Mouse (Mus musculus): ENCODE measurements around the gene Nrxn1.

The Nrxn1 gene

GRCm38 (mm10) chr17:90654506-90654905 is 438.4 kb downstream of the Nrxn1 start:
- DNase-seq = peak in 1 of 2 experiments; percentile 43

- peak; percentile 37 to 49 for DNase-seq
Measured at GRCm38 (mm10) chr17:90653347-90653746, 439.5 kb downstream of the Nrxn1 start.

- DNase-seq = no peak
Measured at GRCm38 (mm10) chr17:90650279-90650678, 442.6 kb downstream of the Nrxn1 start.

- no peak for DNase-seq
Measured at GRCm38 (mm10) chr17:90638970-90639524, 453.8 kb downstream of the Nrxn1 start.

GRCm38 (mm10) chr17:90638183-90638727 is 454.6 kb downstream of the Nrxn1 start:
- DNase-seq = no peak

- DNase-seq = no peak
Measured at GRCm38 (mm10) chr17:90631371-90631770, 461.5 kb downstream of the Nrxn1 start.

- DNase-seq = peak; percentile 78 to 85
Measured at GRCm38 (mm10) chr17:90629851-90630250, 463.0 kb downstream of the Nrxn1 start.

GRCm38 (mm10) chr17:90628469-90628868 is 464.4 kb downstream of the Nrxn1 start:
- peak; percentile 27 to 66 for DNase-seq

GRCm38 (mm10) chr17:90628004-90628403 is 464.9 kb downstream of the Nrxn1 start:
- DNase-seq = no peak

- DNase-seq = no peak
Measured at GRCm38 (mm10) chr17:90627395-90627794, 465.5 kb downstream of the Nrxn1 start.

- no peak for DNase-seq
Measured at GRCm38 (mm10) chr17:90624591-90625266, 468.1 kb downstream of the Nrxn1 start.

GRCm38 (mm10) chr17:90621828-90622227 is 471.0 kb downstream of the Nrxn1 start:
- DNase-seq = no peak

- DNase-seq = no peak
Measured at GRCm38 (mm10) chr17:90615019-90615418, 477.9 kb downstream of the Nrxn1 start.

GRCm38 (mm10) chr17:90607427-90607806 is 485.5 kb downstream of the Nrxn1 start:
- DNase-seq = no peak

GRCm38 (mm10) chr17:90606718-90607426 is 486.0 kb downstream of the Nrxn1 start:
- DNase-seq = peak; percentile 92 to 97

GRCm38 (mm10) chr17:90599570-90600524 is 493.0 kb downstream of the Nrxn1 start:
- no peak for DNase-seq

- DNase-seq = no peak
Measured at GRCm38 (mm10) chr17:90594798-90595533, 497.9 kb downstream of the Nrxn1 start.

GRCm38 (mm10) chr17:90586891-90587290 is 506.0 kb downstream of the Nrxn1 start:
- no peak for DNase-seq

- peak; percentile 28 to 61 for DNase-seq
Measured at GRCm38 (mm10) chr17:90584666-90585195, 508.1 kb downstream of the Nrxn1 start.

- DNase-seq = peak; percentile 43
Measured at GRCm38 (mm10) chr17:90583826-90584534, 508.9 kb downstream of the Nrxn1 start.

GRCm38 (mm10) chr17:90583196-90583595 is 509.7 kb downstream of the Nrxn1 start:
- peak; percentile 12 to 31 for DNase-seq

Measured in cerebellum, postnatal 36 days (tissue).